Mouse (Mus musculus): ENCODE measurements around the gene Greb1. TPM values are rescaled to one million over a fixed set of nuclear protein-coding genes. Genes with fewer than 3 reads are reported as not detected.

Gene Greb1
- total and polyA plus RNA-seq, 3 experiments, result not detected

DNA sequence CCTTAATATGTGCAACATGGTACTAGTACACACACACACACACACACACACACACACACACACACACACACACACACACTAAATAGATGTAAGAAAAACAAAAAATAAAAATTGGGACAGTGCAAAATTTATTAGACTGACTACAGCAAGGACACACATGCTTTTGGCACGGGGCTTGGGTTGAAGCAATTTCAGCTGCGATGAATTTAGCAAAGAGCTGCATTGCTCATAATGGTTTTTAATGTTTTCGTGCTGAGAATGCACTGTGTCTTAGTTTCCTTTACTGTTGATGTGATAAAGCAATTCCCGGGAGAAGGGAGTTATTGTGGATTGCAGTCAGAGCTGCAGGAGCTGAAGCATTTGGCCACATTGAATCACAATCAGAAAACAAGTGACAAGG lies 37.1 kb upstream of the Greb1 start:
- H3K9me3 ChIP-seq (replicated peaks; ENCODE audit: insufficient read depth, low read length), result no peaks in the 10 kb centered on the region
- H3K4me1 ChIP-seq (ENCODE audit: control insufficient read depth in 1 of 2, insufficient read depth in 2 of 2, low read length in 2 of 2), result peaks cover 8 to 22% of the 10 kb centered on the region in 2 experiments
- no peak overlapping the region for H3K4me3 ChIP-seq (ENCODE audit: control insufficient read depth in 1 of 2, insufficient read depth in 1 of 2, low read depth in 2 of 2, low read length in 2 of 2)
- TF ChIP-seq GATA1 (IDR thresholded peaks at IDR 0.05; ENCODE audit: low read depth, low read length) (no peak), CHD1 (IDR thresholded peaks at IDR 0.05; ENCODE audit: low read depth, low read length) (no peak), SMC3 (IDR thresholded peaks at IDR 0.05; ENCODE audit: low read depth, low read length) (no peak), NRF1 (IDR thresholded peaks at IDR 0.05; ENCODE audit: insufficient read depth, low read depth, low read length, poor library complexity, severe bottlenecking) (no peak), ELF1 (IDR thresholded peaks at IDR 0.05; ENCODE audit: low read depth, low read length) (no peak), ZKSCAN1 (IDR thresholded peaks at IDR 0.05; ENCODE audit: low read depth, low read length) (no peak), USF2 (IDR thresholded peaks at IDR 0.05; ENCODE audit: borderline replicate concordance in 1 of 2, insufficient read depth in 1 of 2, low read depth in 1 of 2, low read length in 2 of 2) (no peak), JUND (IDR thresholded peaks at IDR 0.05; ENCODE audit: low read depth, low read length) (no peak), POLR2AphosphoS5 (IDR thresholded peaks at IDR 0.05; ENCODE audit: borderline replicate concordance, low read depth, low read length) (no peak), POLR2AphosphoS2 (IDR thresholded peaks at IDR 0.05; ENCODE audit: low read length) (no peak), HCFC1 (IDR thresholded peaks at IDR 0.05; ENCODE audit: low read depth, low read length) (no peak), BHLHE40 (IDR thresholded peaks at IDR 0.05; ENCODE audit: borderline replicate concordance, low read depth, low read length) (no peak), EP300 (IDR thresholded peaks at IDR 0.05; ENCODE audit: low read depth in 1 of 2, low read length in 2 of 2) (no peak), KAT2A (conservative IDR thresholded peaks at IDR 0.05; ENCODE audit: low read depth, low read length) (no peak), SIN3A (IDR thresholded peaks at IDR 0.05; ENCODE audit: low read length) (no peak)
- peaks cover 0 to 13% of the 10 kb centered on the region in 2 experiments; a peak in 2 of 4 replicates for H3K36me3 ChIP-seq (ENCODE audit: control insufficient read depth in 1 of 2, insufficient read depth in 2 of 2, low read length in 2 of 2)
- no peak for DNase-seq (ENCODE audit: low read depth, low spot score)
- no peak overlapping the region for H3K9ac ChIP-seq (ENCODE audit: control insufficient read depth, low read depth, low read length, poor library complexity, severe bottlenecking)
- no peaks in the 10 kb centered on the region for H3K79me2 ChIP-seq (ENCODE audit: control insufficient read depth, insufficient read depth, low read length, poor library complexity)
- H3K27ac ChIP-seq (ENCODE audit: control insufficient read depth, low read depth, low read length), result no peak overlapping the region
- H3K27me3 ChIP-seq (ENCODE audit: control insufficient read depth in 1 of 2, insufficient read depth in 2 of 2, low read length in 2 of 2), result no peaks in the 10 kb centered on the region

DNA sequence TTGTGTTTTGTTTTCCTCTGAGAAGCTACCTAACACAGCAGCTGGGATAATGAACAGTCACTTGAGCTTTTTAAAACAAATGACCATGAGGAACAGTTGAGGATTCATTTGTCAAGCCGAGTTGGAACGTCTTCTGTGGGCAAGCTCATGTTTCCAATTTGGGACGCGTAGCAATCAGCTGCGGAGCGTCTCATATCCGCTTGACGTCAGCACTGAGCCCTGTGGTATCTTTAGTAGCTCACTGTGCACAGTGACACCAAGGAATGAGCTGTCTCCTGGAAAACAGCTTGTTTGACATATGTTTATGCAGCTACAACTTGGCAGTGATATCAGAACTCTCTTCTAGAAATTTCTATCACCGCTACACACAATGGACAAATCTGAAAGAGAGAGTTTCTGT lies 35.5 kb upstream of the Greb1 start:
- Histone ChIP-seq H3K79me2 (ENCODE audit: control insufficient read depth, insufficient read depth, low read length, poor library complexity) (no peaks in the 10 kb centered on the region), H3K4me3 (ENCODE audit: control insufficient read depth in 1 of 2, insufficient read depth in 1 of 2, low read depth in 2 of 2, low read length in 2 of 2) (no peak overlapping the region), H3K36me3 (ENCODE audit: control insufficient read depth in 1 of 2, insufficient read depth in 2 of 2, low read length in 2 of 2) (peaks cover 0 to 10% of the 10 kb centered on the region in 2 experiments; a peak in 2 of 4 replicates), H3K9ac (ENCODE audit: control insufficient read depth, low read depth, low read length, poor library complexity, severe bottlenecking) (no peak overlapping the region), H3K27ac (ENCODE audit: control insufficient read depth, low read depth, low read length) (no peak overlapping the region), H3K4me1 (ENCODE audit: control insufficient read depth in 1 of 2, insufficient read depth in 2 of 2, low read length in 2 of 2) (peaks cover 7 to 19% of the 10 kb centered on the region in 2 experiments), H3K27me3 (ENCODE audit: control insufficient read depth in 1 of 2, insufficient read depth in 2 of 2, low read length in 2 of 2) (no peaks in the 10 kb centered on the region), H3K9me3 (replicated peaks; ENCODE audit: insufficient read depth, low read length) (no peaks in the 10 kb centered on the region)
- DNase-seq (ENCODE audit: low read depth, low spot score), result no peak
- TF ChIP-seq JUND (IDR thresholded peaks at IDR 0.05; ENCODE audit: low read depth, low read length), result no peak
